Mouse (Mus musculus) embryonic facial prominence, embryonic 10.5 days (tissue): ENCODE measurements around the gene AU041133. TPM values are rescaled to one million over a fixed set of nuclear protein-coding genes. Genes with fewer than 3 reads are reported as not detected.
"Not testable (repeated sequence)": the region's sequence is repeated elsewhere in the genome, so short reads cannot be mapped to it uniquely, and the experiment has no call there.

Source experiments
- DNase-seq: peaks from one replicate; pipeline ENCODE4 v3.0.0-alpha.2; 2017; ENCODE audit warnings: low spot score
- H3K27ac ChIP-seq: fragments of 300-500 bp; sonication (generic); replicated peaks from 2 replicates; pipeline ENCODE4 v1.5.1; 2016; ENCODE audit warnings: mild to moderate bottlenecking
- H3K27me3 ChIP-seq: fragments of 300-500 bp; sonication (generic); replicated peaks from 2 replicates; pipeline ENCODE4 v1.6.1; 2016; ENCODE audit warnings: low read depth, mild to moderate bottlenecking; ENCODE audit not compliant: poor library complexity, severe bottlenecking
- H3K36me3 ChIP-seq: fragments of 300-500 bp; sonication (generic); replicated peaks from 2 replicates; pipeline ENCODE4 v1.6.1; 2016; ENCODE audit warnings: mild to moderate bottlenecking, moderate library complexity
- H3K4me1 ChIP-seq: fragments of 300-500 bp; sonication (generic); 2 replicates; pipeline ENCODE4 v1.6.1; 2016
- H3K4me3 ChIP-seq: fragments of 300-500 bp; sonication (generic); 2 replicates; pipeline ENCODE4 v1.5.1; 2016; ENCODE audit warnings: mild to moderate bottlenecking, moderate library complexity
- H3K9me3 ChIP-seq: fragments of 300-500 bp; sonication (generic); 2 replicates; pipeline ENCODE4 v1.6.1; 2016; ENCODE audit warnings: mild to moderate bottlenecking
- WGBS: fragments of 180-500 bp; shearing (Covaris S2); methylation state at CpG from one replicate; pipeline ENCODE4 v1.1.7; 2016; 5-methylcytosine and 5-hydroxymethylcytosine counted together
- polyA plus RNA-seq: library from polyadenylated mRNA; unstranded; fragments of >200 nt; fragmentation: Nextera tagmentation; extraction: Ambion mirVana; gene quantifications from 2 replicates; pipeline ENCODE4 v1.2.1, GENCODE M21; 2016

The AU041133 gene
- polyA plus RNA-seq: 4.3 and 4.5 TPM in 2 replicates

DNA sequence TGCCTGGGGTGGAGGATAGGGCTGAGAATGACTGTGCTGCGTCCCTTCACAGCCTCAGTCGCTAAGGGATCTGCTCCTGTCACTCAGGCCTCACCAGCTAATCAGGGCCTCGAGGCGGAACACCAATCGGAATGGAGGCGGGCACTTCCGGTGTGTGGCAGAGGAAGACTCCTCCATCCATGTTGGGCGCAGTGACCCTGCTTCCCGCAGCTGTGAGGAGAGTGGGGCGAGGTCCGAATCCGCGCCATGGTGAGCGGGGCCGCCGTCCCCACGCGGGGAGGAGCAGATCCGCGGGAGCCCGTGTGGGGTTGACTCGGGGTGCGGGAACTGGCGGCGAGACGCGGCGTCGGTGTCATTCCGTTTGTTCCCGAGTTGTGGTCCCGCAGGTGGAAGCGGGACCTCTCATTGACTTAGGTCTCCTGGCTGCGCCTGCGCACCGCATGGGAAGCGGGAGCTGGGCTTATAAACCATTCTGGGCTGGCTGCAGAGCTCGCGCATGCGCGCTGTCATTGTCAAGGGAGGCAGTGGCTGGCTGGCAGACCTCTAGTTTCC, at the start of gene AU041133:
AU041133 (plus strand) TSS at position 164 of the 552 bp plus-strand sequence.
- WGBS: 2% methylated on average over 41 of the region's 41 CpGs
- DNase-seq: peak; percentile 91
- peaks cover 51% of the 10 kb centered on the region for H3K9me3 ChIP-seq
- H3K36me3 ChIP-seq: peaks cover 19% of the 10 kb centered on the region
- peak within 1 kb of the TSS; percentile 77 for H3K4me3 ChIP-seq
- H3K27me3 ChIP-seq: no peaks in the 10 kb centered on the region
- peak within 1 kb of the TSS; percentile 87 for H3K27ac ChIP-seq
- H3K4me1 ChIP-seq: no peaks in the 10 kb centered on the region

- peak; percentile 77 for DNase-seq
- Histone ChIP-seq H3K27ac (peak within 1 kb of the TSS; percentile 83), H3K9me3 (peaks cover 10% of the 10 kb centered on the region; the same call in 1 of the 2 replicates), H3K4me3 (peak within 1 kb of the TSS; percentile 61), H3K36me3 (peaks cover 16% of the 10 kb centered on the region)
- 19% methylated on average over 42 of the region's 42 CpGs for WGBS
- not testable (repeated sequence) for H3K27me3 ChIP-seq, H3K4me1 ChIP-seq
These were observed 44.8 kb upstream of the AU041133 start, which contains the start of gene BC024063 for GRCm38 (mm10) chr10:82082728-82083621. Gene BC024063 (plus strand): TSS chr10:82083353.

DNA sequence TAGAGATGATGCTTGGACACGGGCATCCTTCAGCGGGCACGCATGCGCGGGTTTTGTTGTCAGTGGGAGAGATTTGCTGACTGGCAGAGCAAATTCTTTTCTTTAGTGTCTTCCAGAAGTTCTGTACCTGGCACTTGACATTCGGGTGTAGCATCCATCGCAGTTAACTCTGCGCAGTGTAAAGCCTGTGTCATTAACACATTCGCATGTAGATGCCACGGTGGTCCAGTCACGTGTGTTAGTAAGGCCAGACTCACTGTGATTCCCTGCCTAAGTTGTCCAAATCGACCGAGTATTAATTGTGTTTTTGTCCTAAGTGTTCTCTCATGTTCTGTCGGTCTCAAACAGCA, 44.2 kb upstream of the AU041133 start:
- H3K4me1 ChIP-seq, DNase-seq, H3K27me3 ChIP-seq: not testable (repeated sequence)
- 28% methylated on average over 14 of the region's 14 CpGs for WGBS
- peaks cover 16% of the 10 kb centered on the region for H3K36me3 ChIP-seq
- peaks cover 11% of the 10 kb centered on the region; the same call in 1 of the 2 replicates for H3K9me3 ChIP-seq
- H3K4me3 ChIP-seq: peak overlapping the region; percentile 61
- peak overlapping the region; percentile 83; the same call in 1 of the 2 replicates for H3K27ac ChIP-seq

DNA sequence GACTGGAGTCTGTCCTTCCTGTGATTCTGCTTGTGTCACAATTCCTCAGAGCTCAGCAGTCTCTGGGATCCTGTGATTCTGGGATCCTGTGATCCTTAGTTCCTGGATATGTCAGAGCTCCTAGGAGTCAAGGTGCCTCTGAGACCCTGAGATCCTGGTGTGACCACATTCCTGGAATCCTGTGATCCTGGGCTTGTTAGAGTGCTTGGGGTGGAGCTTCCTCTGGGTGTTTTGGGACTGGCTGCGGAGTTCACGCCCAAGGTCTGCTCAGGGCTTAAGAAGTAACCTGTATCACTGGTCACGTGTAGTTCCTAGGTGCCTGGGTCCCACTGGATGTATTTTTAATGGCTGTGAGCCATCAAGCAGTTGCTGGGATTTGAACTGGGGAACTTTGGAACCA, 10.6 kb upstream of the AU041133 start:
- H3K9me3 ChIP-seq: peaks cover 70% of the 10 kb centered on the region
- H3K27me3 ChIP-seq: no peaks in the 10 kb centered on the region
- 84% methylated on average over 3 of the region's 3 CpGs for WGBS
- no peaks in the 10 kb centered on the region for H3K4me1 ChIP-seq
- no peak overlapping the region for H3K27ac ChIP-seq
- no peak overlapping the region for H3K4me3 ChIP-seq
- DNase-seq: no peak
- no peaks in the 10 kb centered on the region; the same call in 1 of the 2 replicates for H3K36me3 ChIP-seq

DNA sequence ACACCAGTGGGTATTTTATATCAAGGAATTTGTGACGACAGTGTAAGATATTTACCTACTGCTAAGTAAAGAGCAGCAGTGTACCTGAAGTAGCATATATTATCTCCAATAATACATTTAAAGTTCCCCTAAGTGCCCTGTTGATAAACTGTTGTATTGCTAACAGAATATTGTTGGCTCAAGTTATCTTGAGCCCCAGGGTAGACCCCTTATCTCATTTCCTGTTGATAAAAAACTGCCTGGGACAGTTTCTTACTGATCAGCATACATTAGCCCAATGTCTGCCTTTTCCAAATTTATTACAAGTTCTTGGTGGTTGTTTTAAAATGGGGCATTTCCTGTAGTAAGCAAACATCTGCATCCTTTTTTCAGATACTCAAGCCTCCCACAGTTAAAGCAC, 17.5 kb downstream of the AU041133 start:
- DNase-seq: no peak
- Histone ChIP-seq H3K27ac (no peak overlapping the region), H3K9me3 (peaks cover 59% of the 10 kb centered on the region), H3K4me3 (no peak overlapping the region), H3K36me3 (peaks cover 64% of the 10 kb centered on the region), H3K4me1 (no peaks in the 10 kb centered on the region), H3K27me3 (no peaks in the 10 kb centered on the region)
- 96% methylated on average over 1 of the region's 1 CpGs for WGBS

GRCm38 (mm10) chr10:82147571-82147970, 19.8 kb downstream of the AU041133 start:
- Histone ChIP-seq H3K4me1 (no peaks in the 10 kb centered on the region), H3K36me3 (peaks cover 74% of the 10 kb centered on the region), H3K27ac (no peak overlapping the region), H3K4me3 (no peak overlapping the region), H3K27me3 (no peaks in the 10 kb centered on the region), H3K9me3 (peaks cover 76% of the 10 kb centered on the region)
- DNase-seq: no peak
- WGBS: 80% methylated on average over 4 of the region's 4 CpGs

DNA sequence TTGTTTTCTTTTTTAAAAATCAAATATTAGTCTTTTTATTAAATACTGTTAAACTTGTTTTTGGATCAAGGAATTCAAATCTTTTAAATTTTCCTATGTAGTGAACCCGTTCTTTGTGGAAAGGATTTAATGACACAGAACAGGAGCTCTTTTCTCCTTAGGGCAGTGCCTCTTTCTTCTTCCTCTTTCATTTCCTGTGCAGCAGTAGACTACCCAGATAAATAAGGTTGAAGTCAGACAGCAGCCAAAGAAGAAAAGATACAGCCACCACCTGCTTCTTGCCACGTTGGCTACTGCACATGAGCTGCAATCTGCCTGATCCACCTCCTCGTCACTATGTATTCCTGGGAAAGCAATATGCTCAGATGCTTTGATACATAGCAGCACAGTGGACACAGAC, 40.0 kb downstream of the AU041133 start:
- Histone ChIP-seq H3K9me3 (peaks cover 24% of the 10 kb centered on the region), H3K4me3 (no peak overlapping the region), H3K27me3 (no peaks in the 10 kb centered on the region), H3K27ac (no peak overlapping the region), H3K4me1 (no peaks in the 10 kb centered on the region), H3K36me3 (no peaks in the 10 kb centered on the region)
- no peak for DNase-seq
- 81% methylated on average over 3 of the region's 3 CpGs for WGBS

DNA sequence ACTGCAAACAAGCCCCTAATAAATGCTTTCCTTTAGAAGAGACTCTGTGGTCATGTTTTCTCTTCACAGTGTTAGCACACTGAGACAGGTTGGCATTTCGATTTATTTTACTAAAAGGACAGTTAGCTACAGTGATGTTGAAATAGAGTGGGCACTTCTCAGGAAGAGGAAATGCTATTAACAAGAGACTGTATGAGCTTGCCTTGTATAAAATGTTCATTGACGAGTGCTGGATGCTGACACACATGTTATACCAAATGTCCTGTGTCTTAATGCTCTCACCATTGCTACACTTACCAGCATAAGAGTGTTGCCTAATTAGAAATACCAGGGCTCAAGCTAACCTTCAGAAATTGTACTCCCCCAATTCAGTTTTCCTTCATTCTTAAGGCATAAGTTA, 42.0 kb downstream of the AU041133 start:
- no peak overlapping the region for H3K27ac ChIP-seq
- WGBS: 76% methylated on average over 2 of the region's 2 CpGs
- no peak overlapping the region for H3K4me3 ChIP-seq
- no peaks in the 10 kb centered on the region for H3K4me1 ChIP-seq
- no peaks in the 10 kb centered on the region for H3K36me3 ChIP-seq
- no peak for DNase-seq
- peaks cover 18% of the 10 kb centered on the region; the same call in 1 of the 2 replicates for H3K9me3 ChIP-seq
- H3K27me3 ChIP-seq: no peaks in the 10 kb centered on the region

- Histone ChIP-seq H3K4me1 (no peaks in the 10 kb centered on the region), H3K36me3 (no peaks in the 10 kb centered on the region), H3K27me3 (no peaks in the 10 kb centered on the region), H3K27ac (no peak overlapping the region), H3K9me3 (peaks cover 21% of the 10 kb centered on the region; the same call in 1 of the 2 replicates), H3K4me3 (no peak overlapping the region)
- 60% methylated on average over 2 of the region's 2 CpGs for WGBS
- DNase-seq: no peak
These were observed 43.0 kb downstream of the AU041133 start for GRCm38 (mm10) chr10:82170808-82171207.

GRCm38 (mm10) chr10:82178257-82179064, 50.6 kb downstream of the AU041133 start:
- Histone ChIP-seq H3K27me3 (no peaks in the 10 kb centered on the region), H3K4me3 (peak overlapping the region; percentile 78), H3K4me1 (peaks cover 4% of the 10 kb centered on the region; the same call in 1 of the 2 replicates), H3K9me3 (peaks cover 25% of the 10 kb centered on the region; the same call in 1 of the 2 replicates), H3K27ac (peak overlapping the region; percentile 92), H3K36me3 (no peaks in the 10 kb centered on the region)
- 7% methylated on average over 47 of the region's 47 CpGs for WGBS
- DNase-seq: peak; percentile 91
